Mouse (Mus musculus) thymus, postnatal 0 days (tissue): ENCODE data around the gene Slc17a2. TPM values are rescaled to one million over a fixed set of nuclear protein-coding genes. Genes with fewer than 3 reads are reported as not detected.

Experiments used
- DNase-seq: peaks from one replicate; pipeline ENCODE4 v3.0.0-alpha.2; 2015; ENCODE audit warnings: low spot score
- polyA plus RNA-seq: library from polyadenylated mRNA; unstranded; fragments of >200 nt; fragmentation: Nextera tagmentation; extraction: Ambion mirVana; gene quantifications from 2 replicates; pipeline ENCODE4 v1.2.1, GENCODE M21; 2015

Gene Slc17a2
- polyA plus RNA-seq, 1 experiment from 2014 or later: not detected

- DNase-seq: no peak
Observed at GRCm38 (mm10) chr13:23779025-23779424, 27.8 kb upstream of the Slc17a2 start.

DNA sequence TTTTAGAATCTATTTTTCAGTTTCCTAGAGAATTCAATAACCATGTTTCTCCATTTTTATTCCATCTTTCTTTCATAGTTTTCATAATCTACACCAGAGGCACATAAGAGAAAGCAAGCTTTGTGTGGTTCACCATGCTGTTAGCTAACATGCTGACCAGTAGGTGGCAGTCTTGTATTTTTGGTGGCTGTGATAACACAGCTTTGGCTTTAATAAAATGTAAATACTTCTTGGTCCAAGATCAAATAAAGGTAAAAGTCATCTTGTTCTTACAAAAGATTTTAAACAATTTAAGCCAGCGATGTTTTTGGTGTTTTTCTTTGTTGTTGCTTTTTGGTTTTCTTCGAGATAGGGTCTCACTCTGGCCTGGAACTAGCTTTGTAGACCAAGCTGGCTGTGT, 14.3 kb upstream of the Slc17a2 start:
- peak; percentile 58 for DNase-seq

- DNase-seq: no peak
Observed at GRCm38 (mm10) chr13:23799405-23799804, 7.4 kb upstream of the Slc17a2 start.

- DNase-seq: no peak
Observed at GRCm38 (mm10) chr13:23804532-23804931, 2.3 kb upstream of the Slc17a2 start.

DNA sequence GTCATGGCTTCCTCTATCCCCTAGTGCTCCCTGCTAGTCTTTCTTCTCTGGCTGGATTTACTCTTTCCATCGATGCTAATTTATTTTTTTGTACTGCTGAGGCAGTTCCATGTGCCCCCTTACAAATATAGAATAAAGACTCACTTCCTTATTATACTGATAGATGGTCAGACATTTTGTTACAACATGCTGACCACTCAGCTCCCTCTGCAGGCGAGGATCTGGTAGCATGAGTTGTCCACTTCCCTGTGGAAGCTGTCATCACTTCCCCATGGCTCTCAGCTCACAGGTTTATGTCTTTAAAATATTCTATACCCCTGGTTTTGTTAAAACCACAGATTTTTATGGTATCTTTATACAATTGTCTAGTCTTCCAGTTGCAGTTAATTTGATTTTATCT, 9.4 kb downstream of the Slc17a2 start:
- no peak for DNase-seq

GRCm38 (mm10) chr13:23820179-23820940, 13.6 kb downstream of the Slc17a2 start:
- DNase-seq: no peak

DNA sequence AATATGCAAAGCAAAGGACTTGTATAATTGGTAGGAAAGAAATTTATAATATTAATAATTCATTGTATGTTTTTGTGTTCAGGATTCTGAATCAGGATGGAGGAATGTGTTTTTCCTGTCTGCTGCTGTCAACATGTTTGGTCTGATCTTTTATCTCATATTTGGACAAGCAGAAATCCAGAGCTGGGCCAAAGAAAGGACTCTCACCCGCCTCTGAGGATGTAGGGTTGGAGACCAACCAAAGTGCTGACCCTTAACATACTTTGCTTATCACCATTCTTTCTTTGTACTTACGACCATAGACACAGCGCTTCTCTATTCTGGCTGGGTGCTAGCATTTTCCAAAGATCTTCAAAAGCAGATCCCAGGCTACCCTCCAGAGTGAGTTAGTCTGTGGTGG, 15.4 kb downstream of the Slc17a2 start:
- DNase-seq: no peak

- no peak for DNase-seq
Observed at GRCm38 (mm10) chr13:23826606-23827005, 19.8 kb downstream of the Slc17a2 start.

- peak; percentile 48 for DNase-seq
Observed at GRCm38 (mm10) chr13:23833053-23833452, 26.3 kb downstream of the Slc17a2 start.

GRCm38 (mm10) chr13:23834836-23835235, 28.0 kb downstream of the Slc17a2 start:
- no peak for DNase-seq

- DNase-seq: no peak
Observed at GRCm38 (mm10) chr13:23836630-23837029, 29.8 kb downstream of the Slc17a2 start.

GRCm38 (mm10) chr13:23839308-23839707, 32.5 kb downstream of the Slc17a2 start, which contains the start of gene Slc17a3:
TSS of gene Slc17a3 (plus strand) at chr13:23839434.
- DNase-seq: no peak

GRCm38 (mm10) chr13:23845851-23846250, 39.1 kb downstream of the Slc17a2 start:
- no peak for DNase-seq

DNA sequence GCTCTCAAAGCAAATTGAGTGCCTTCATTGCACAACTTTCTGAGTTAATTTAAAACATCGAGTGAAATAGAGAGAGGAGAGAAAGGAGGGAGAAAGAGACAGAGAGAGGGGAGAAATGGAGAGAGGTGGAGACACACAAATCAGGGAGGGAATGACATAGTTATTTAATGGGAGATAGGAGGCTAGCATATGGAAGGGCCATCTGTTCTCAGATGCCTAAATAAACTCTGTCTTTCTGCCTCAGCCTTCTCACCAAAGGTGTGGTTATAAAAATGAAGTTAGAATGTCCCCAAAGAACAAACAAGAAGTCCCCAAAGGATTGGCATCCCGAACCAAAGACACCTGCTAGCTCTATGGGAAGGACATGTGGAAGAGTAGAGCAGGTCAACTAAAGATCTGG, 42.5 kb downstream of the Slc17a2 start:
- DNase-seq: no peak

- DNase-seq: no peak
Observed at GRCm38 (mm10) chr13:23856401-23856800, 49.6 kb downstream of the Slc17a2 start.

- DNase-seq: no peak
Observed at GRCm38 (mm10) chr13:23861815-23862214, 55.0 kb downstream of the Slc17a2 start.

DNA sequence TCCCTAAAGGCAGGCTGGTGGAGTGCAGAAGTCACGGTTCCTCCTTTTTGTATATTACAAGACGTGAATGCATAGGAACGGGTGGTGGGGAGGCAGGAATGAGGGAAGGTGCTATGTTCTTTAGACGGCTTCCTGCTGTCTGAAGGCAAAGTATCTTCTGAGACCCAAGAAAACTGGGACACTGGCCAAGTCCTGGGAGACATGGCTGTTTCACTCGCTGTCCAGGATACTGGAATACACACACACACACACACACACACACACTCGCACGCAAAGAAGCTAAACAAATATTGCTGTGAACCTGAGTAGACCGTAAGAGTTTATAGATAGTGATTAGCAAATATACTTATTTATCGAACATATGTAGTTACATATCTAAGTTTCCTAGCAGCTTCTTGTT, 57.9 kb downstream of the Slc17a2 start:
- no peak for DNase-seq

DNA sequence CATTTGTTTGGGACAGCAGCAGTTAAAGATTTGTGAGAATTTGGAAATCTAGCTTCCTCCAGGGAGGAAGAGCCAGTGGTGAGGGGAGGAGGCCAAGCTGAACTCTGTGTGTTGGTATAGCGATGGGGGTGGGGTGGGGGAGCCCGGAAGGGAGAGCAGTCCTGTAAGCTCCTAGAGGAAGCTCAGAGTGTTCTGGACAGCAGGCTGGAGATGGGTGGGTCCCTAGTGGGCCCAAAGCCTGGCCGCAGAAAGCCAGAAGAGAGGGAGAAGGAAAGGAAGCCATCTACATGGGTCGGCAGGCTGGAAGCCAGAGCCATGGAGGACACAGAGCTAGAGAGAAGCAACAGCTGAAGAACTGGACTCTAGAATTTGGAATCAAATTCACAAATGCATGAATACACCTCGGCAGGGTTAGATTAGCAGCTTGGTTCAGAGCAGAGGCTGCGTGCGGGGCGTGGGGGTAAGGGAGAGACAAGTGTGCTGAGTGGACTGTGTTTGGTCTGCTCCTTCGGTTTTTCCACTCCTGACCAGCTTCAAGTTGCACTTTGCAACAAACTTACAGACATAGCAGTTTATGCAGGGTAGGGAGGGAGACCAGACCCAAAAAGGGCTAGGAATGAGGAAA, 59.4 kb downstream of the Slc17a2 start:
- no peak for DNase-seq

DNA sequence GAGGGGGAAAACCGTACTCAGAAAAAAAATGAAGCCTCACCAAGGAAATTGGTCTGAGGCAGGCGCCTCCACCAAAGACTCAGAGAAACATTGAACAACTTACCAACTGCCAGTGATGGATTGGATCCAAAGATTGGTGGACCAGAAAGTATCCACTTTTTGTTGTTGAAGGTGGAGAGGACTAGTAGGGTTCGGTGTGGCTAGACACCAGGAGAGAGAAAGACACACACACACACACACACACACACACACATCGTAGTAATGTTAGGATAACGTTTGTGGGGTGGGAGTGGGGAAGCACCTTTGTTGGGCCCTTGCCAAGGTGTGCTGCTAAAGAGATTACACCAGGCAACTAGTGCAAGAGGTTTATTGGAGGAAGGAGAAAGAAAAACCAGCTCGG, 60.2 kb downstream of the Slc17a2 start:
- no peak for DNase-seq

GRCm38 (mm10) chr13:23867405-23867804, 60.6 kb downstream of the Slc17a2 start, which contains the start of gene Slc17a1:
TSS of gene Slc17a1 (plus strand) at chr13:23867750.
- DNase-seq: no peak

DNA sequence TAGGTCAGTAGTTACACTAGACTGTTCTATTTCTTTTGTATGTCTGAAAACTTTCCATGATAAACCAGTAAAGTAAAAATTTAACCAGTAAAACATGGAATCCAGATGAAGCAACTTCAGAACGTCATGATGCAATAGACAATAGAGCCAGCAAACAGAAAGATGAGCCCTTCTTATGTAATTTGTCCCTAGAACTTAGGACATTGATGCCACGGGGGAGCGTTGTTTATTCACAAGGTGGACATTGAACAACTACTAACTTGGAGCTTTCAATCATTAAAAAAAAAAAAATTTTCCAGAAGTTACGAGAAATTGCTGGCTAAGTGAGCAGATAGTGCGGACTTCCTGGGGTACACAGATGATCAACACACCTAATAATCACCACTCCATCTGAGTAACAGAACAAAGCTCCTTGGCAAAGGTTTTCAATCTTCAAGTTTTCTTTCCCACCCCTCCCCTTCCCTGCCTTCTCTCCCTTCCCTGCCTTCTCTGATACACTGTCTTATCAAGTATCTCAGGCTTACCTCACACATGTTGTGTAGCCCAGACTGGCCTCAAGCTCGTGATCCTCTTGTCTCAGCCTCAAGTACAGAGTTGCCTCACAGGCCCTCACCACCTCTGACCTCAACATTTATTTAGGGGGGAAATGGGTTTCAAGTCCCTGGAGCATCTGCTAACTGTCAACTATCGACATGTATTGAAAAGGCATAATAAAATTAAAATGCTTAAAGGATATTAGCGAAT, 62.2 kb downstream of the Slc17a2 start:
- no peak for DNase-seq

GRCm38 (mm10) chr13:23869996-23870395, 63.2 kb downstream of the Slc17a2 start:
- no peak for DNase-seq
